Mouse (Mus musculus): Measurements from ENCODE around the gene Mdk. TPM values are rescaled to one million over a fixed set of nuclear protein-coding genes. Genes with fewer than 3 reads are reported as not detected.

Mdk gene
- polyA plus RNA-seq, 1 experiment from 2014 or later, result 965 TPM

GRCm38 (mm10) chr2:91944170-91944950, 12.3 kb upstream of the Mdk start:
- Histone ChIP-seq H3K9ac (ENCODE audit: low read depth, low read length) (0 out of 2 replicates have a peak overlapping the region, but pooled peaks have one; percentile 54), H3K9me3 (replicated peaks; ENCODE audit: control insufficient read depth, low read length) (no peaks in the 10 kb centered on the region), H3K36me3 (ENCODE audit: control insufficient read depth, insufficient read depth, low read length) (peaks cover 15% of the 10 kb centered on the region), H3K4me3 (ENCODE audit: low read depth, low read length) (no peak overlapping the region), H3K27ac (ENCODE audit: low read depth, low read length) (no peak overlapping the region), H3K4me2 (no peak overlapping the region), H3K4me1 (ENCODE audit: control insufficient read depth, insufficient read depth, low read length) (peaks cover 47% of the 10 kb centered on the region), H3K27me3 (ENCODE audit: control insufficient read depth, insufficient read depth, low read length) (no peaks in the 10 kb centered on the region)
- ATAC-seq (replicated peaks; ENCODE audit: insufficient number of reproducible peaks, low FRiP score, low TSS enrichment), result peak; percentile 33
- WGBS (ENCODE audit: insufficient replicate concordance), result 42% methylated on average over 13 of the region's 13 CpGs

- Histone ChIP-seq H3K9ac (ENCODE audit: low read depth, low read length) (0 out of 2 replicates have a peak overlapping the region, but pooled peaks have one; percentile 16), H3K27me3 (ENCODE audit: control insufficient read depth, insufficient read depth, low read length) (no peaks in the 10 kb centered on the region), H3K9me3 (replicated peaks; ENCODE audit: control insufficient read depth, low read length) (no peaks in the 10 kb centered on the region), H3K4me2 (no peak overlapping the region), H3K36me3 (ENCODE audit: control insufficient read depth, insufficient read depth, low read length) (peaks cover 31% of the 10 kb centered on the region), H3K4me1 (ENCODE audit: control insufficient read depth, insufficient read depth, low read length) (peaks cover 27% of the 10 kb centered on the region), H3K4me3 (ENCODE audit: low read depth, low read length) (no peak overlapping the region), H3K27ac (ENCODE audit: low read depth, low read length) (0 out of 2 replicates have a peak overlapping the region, but pooled peaks have one; percentile 15)
- WGBS (ENCODE audit: insufficient replicate concordance), result 39% methylated on average over 6 of the region's 6 CpGs
- ATAC-seq (replicated peaks; ENCODE audit: insufficient number of reproducible peaks, low FRiP score, low TSS enrichment), result no peak
These were observed 10.3 kb upstream of the Mdk start for GRCm38 (mm10) chr2:91942356-91942755.

- Histone ChIP-seq H3K9me3 (replicated peaks; ENCODE audit: control insufficient read depth, low read length) (no peaks in the 10 kb centered on the region), H3K4me2 (no peak overlapping the region), H3K36me3 (ENCODE audit: control insufficient read depth, insufficient read depth, low read length) (peaks cover 48% of the 10 kb centered on the region), H3K4me3 (ENCODE audit: low read depth, low read length) (no peak overlapping the region), H3K27me3 (ENCODE audit: control insufficient read depth, insufficient read depth, low read length) (no peaks in the 10 kb centered on the region), H3K9ac (ENCODE audit: low read depth, low read length) (no peak overlapping the region), H3K4me1 (ENCODE audit: control insufficient read depth, insufficient read depth, low read length) (peaks cover 12% of the 10 kb centered on the region), H3K27ac (ENCODE audit: low read depth, low read length) (no peak overlapping the region)
- WGBS (ENCODE audit: insufficient replicate concordance), result 87% methylated on average over 15 of the region's 15 CpGs
- ATAC-seq (replicated peaks; ENCODE audit: insufficient number of reproducible peaks, low FRiP score, low TSS enrichment), result no peak
These were observed 7.3 kb upstream of the Mdk start for GRCm38 (mm10) chr2:91939303-91939935.

GRCm38 (mm10) chr2:91936154-91936553, 4.1 kb upstream of the Mdk start:
- Histone ChIP-seq H3K4me2 (no peak overlapping the region), H3K36me3 (ENCODE audit: control insufficient read depth, insufficient read depth, low read length) (peaks cover 50% of the 10 kb centered on the region), H3K9me3 (replicated peaks; ENCODE audit: control insufficient read depth, low read length) (no peaks in the 10 kb centered on the region), H3K4me1 (ENCODE audit: control insufficient read depth, insufficient read depth, low read length) (peaks cover 29% of the 10 kb centered on the region), H3K4me3 (ENCODE audit: low read depth, low read length) (no peak overlapping the region), H3K27me3 (ENCODE audit: control insufficient read depth, insufficient read depth, low read length) (no peaks in the 10 kb centered on the region), H3K27ac (ENCODE audit: low read depth, low read length) (no peak overlapping the region), H3K9ac (ENCODE audit: low read depth, low read length) (no peak overlapping the region)
- 87% methylated on average over 7 of the region's 7 CpGs for WGBS (ENCODE audit: insufficient replicate concordance)
- ATAC-seq (replicated peaks; ENCODE audit: insufficient number of reproducible peaks, low FRiP score, low TSS enrichment), result no peak

GRCm38 (mm10) chr2:91934826-91935525, 2.9 kb upstream of the Mdk start:
- no peak overlapping the region for H3K9ac ChIP-seq (ENCODE audit: low read depth, low read length)
- no peak overlapping the region for H3K4me3 ChIP-seq (ENCODE audit: low read depth, low read length)
- 84% methylated on average over 9 of the region's 9 CpGs for WGBS (ENCODE audit: insufficient replicate concordance)
- H3K4me1 ChIP-seq (ENCODE audit: control insufficient read depth, insufficient read depth, low read length), result peaks cover 34% of the 10 kb centered on the region
- no peaks in the 10 kb centered on the region for H3K9me3 ChIP-seq (replicated peaks; ENCODE audit: control insufficient read depth, low read length)
- H3K27ac ChIP-seq (ENCODE audit: low read depth, low read length), result no peak overlapping the region
- H3K36me3 ChIP-seq (ENCODE audit: control insufficient read depth, insufficient read depth, low read length), result peaks cover 44% of the 10 kb centered on the region
- no peak overlapping the region for H3K4me2 ChIP-seq
- no peak for ATAC-seq (replicated peaks; ENCODE audit: insufficient number of reproducible peaks, low FRiP score, low TSS enrichment)
- no peaks in the 10 kb centered on the region for H3K27me3 ChIP-seq (ENCODE audit: control insufficient read depth, insufficient read depth, low read length)

GRCm38 (mm10) chr2:91934016-91934415, 1.9 kb upstream of the Mdk start:
- H3K9ac ChIP-seq (ENCODE audit: low read depth, low read length), result peak overlapping the region; percentile 10; the same call in 1 of the 2 replicates
- ATAC-seq (replicated peaks; ENCODE audit: insufficient number of reproducible peaks, low FRiP score, low TSS enrichment), result no peak
- H3K27me3 ChIP-seq (ENCODE audit: control insufficient read depth, insufficient read depth, low read length), result no peaks in the 10 kb centered on the region
- no peaks in the 10 kb centered on the region for H3K9me3 ChIP-seq (replicated peaks; ENCODE audit: control insufficient read depth, low read length)
- H3K36me3 ChIP-seq (ENCODE audit: control insufficient read depth, insufficient read depth, low read length), result peaks cover 37% of the 10 kb centered on the region
- H3K4me2 ChIP-seq, result no peak overlapping the region
- H3K4me1 ChIP-seq (ENCODE audit: control insufficient read depth, insufficient read depth, low read length), result peaks cover 34% of the 10 kb centered on the region
- 11% methylated on average over 8 of the region's 8 CpGs for WGBS (ENCODE audit: insufficient replicate concordance)
- no peak overlapping the region for H3K4me3 ChIP-seq (ENCODE audit: low read depth, low read length)
- H3K27ac ChIP-seq (ENCODE audit: low read depth, low read length), result peak overlapping the region; percentile 96

GRCm38 (mm10) chr2:91933471-91933870, 1.4 kb upstream of the Mdk start:
- ATAC-seq (replicated peaks; ENCODE audit: insufficient number of reproducible peaks, low FRiP score, low TSS enrichment), result no peak
- Histone ChIP-seq H3K36me3 (ENCODE audit: control insufficient read depth, insufficient read depth, low read length) (peaks cover 35% of the 10 kb centered on the region), H3K9me3 (replicated peaks; ENCODE audit: control insufficient read depth, low read length) (no peaks in the 10 kb centered on the region), H3K27me3 (ENCODE audit: control insufficient read depth, insufficient read depth, low read length) (peaks cover 1% of the 10 kb centered on the region; the same call in 1 of the 2 replicates), H3K4me3 (ENCODE audit: low read depth, low read length) (0 out of 2 replicates have a peak overlapping the region, but pooled peaks have one; percentile 6), H3K9ac (ENCODE audit: low read depth, low read length) (peak overlapping the region; percentile 12; the same call in 1 of the 2 replicates), H3K4me2 (peak overlapping the region; percentile 83), H3K27ac (ENCODE audit: low read depth, low read length) (peak overlapping the region; percentile 96), H3K4me1 (ENCODE audit: control insufficient read depth, insufficient read depth, low read length) (peaks cover 34% of the 10 kb centered on the region)
- WGBS (ENCODE audit: insufficient replicate concordance), result 27% methylated on average over 9 of the region's 9 CpGs

- Histone ChIP-seq H3K4me2 (peak overlapping the region; percentile 83), H3K4me1 (ENCODE audit: control insufficient read depth, insufficient read depth, low read length) (peaks cover 34% of the 10 kb centered on the region), H3K9ac (ENCODE audit: low read depth, low read length) (peak overlapping the region; percentile 90), H3K36me3 (ENCODE audit: control insufficient read depth, insufficient read depth, low read length) (peaks cover 30% of the 10 kb centered on the region), H3K27me3 (ENCODE audit: control insufficient read depth, insufficient read depth, low read length) (peaks cover 4% of the 10 kb centered on the region; the same call in 1 of the 2 replicates), H3K4me3 (ENCODE audit: low read depth, low read length) (peak overlapping the region; percentile 67), H3K27ac (ENCODE audit: low read depth, low read length) (peak overlapping the region; percentile 96), H3K9me3 (replicated peaks; ENCODE audit: control insufficient read depth, low read length) (no peaks in the 10 kb centered on the region)
- ATAC-seq (replicated peaks; ENCODE audit: insufficient number of reproducible peaks, low FRiP score, low TSS enrichment), result peak; percentile 3; the same call in 1 of the 2 replicates
- WGBS (ENCODE audit: insufficient replicate concordance), result 11% methylated on average over 6 of the region's 6 CpGs
These were observed 747 bp upstream of the Mdk start for GRCm38 (mm10) chr2:91932737-91933350.
